Mouse (Mus musculus): ENCODE measurements around the gene Nfe2l3.
"Not testable (repeated sequence)": the region's sequence is repeated elsewhere in the genome, so short reads cannot be mapped to it uniquely, and the experiment has no call there.

The Nfe2l3 gene

DNA sequence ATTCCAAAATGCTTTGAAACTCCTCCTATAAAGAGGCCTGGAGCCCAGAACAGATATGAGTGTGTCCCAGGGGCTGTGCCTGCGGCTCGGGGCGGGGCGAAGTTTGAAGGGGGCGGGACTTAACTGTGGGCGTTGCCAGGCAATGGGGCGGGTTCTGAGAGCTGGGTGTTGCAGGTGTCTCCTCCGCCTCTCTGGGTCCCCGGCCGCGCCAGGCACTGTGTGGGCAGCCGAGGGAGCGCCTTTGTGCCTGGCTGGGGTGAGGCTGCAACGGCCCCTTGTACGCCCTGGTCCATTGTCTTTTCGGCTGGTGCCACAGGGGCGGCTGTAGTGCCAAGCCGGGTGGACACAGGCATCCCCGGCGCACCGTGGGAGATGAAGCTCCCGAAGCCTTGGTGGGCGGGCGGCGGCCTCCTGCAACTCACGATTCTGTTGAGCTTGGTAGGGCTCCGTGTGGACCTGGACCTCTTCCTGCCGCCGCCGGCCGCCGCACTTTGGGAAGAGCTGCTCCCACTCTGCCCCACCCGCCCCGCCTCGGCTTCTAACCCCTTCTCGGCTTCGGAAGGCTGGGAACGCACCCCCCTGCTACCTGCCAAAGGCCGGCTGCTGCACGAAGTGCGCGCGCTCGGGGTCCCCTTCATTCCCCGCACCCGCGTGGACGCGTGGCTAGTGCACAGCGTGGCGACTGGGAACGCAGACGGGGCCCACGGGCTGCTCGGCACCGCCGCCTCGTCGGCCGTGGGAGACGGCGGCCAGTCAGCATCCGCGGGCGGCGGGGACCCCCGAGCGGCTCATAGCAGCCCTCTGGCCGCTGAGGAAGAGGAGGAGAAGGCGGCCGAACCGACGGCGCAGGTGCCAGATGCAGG is at the start of gene Nfe2l3:
Nfe2l3 (plus strand) TSS at position 136 of the 863 bp plus-strand sequence.
- DNase-seq: peak; percentile 40 to 71

GRCm38 (mm10) chr6:51383769-51384755 is 48.4 kb upstream of the Nfe2l3 start:
- DNase-seq: peak; percentile 89 to 95

DNA sequence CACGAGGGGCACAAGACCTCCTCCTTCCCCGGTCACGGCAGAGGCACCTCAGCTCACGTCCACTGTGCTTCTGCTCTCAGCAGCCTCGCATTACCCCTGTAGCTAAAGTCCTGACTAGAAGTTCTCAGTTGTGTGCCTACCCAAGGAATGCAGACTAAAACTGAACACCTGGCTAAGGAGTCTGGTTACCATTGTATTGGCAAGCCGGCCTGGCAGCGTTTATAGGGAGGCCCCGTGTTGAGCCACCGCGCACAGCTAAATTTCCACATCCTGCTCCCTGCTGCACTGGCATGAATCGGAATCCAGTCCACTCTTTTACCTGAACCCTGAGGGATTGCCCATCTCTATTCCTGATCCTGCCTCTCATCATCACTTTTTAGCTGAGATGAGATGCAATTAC is 42.0 kb upstream of the Nfe2l3 start:
- DNase-seq: no peak

DNA sequence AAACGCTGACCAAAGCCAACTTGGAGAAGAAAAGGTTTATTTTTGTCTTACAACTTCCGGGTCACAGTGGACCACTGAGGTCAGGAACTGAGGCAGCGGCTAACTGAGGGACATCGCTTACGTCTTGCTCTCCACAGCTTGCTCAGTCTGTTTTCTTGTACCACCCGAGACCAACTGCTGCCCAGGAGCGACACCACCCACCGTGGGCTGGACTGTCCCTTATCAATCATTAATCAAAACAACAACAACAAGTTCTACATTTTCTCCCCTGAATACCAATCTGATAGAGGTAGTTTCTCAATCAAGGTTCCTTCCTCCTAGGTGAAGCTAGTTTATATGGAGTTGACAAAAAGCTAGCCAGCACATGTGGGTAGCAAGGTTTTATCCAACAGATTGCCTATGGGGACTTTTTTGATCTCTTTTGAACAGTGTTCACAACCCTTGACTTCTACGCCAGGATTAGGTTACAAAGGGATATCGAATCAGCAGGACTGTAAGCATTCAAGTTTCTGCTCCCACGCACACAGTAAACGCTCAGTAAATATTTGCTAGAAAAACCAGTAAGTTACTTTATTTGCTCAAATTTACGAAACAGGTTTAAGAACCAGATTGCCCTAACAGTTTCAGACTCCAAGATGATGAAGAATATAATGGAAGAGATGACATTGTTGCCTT is 40.5 kb upstream of the Nfe2l3 start:
- peak; percentile 16 to 19 for DNase-seq

- DNase-seq: no peak
Measured at GRCm38 (mm10) chr6:51393341-51394128, 38.9 kb upstream of the Nfe2l3 start.

- not testable (repeated sequence) for DNase-seq
Measured at GRCm38 (mm10) chr6:51394367-51394766, 38.1 kb upstream of the Nfe2l3 start.

DNA sequence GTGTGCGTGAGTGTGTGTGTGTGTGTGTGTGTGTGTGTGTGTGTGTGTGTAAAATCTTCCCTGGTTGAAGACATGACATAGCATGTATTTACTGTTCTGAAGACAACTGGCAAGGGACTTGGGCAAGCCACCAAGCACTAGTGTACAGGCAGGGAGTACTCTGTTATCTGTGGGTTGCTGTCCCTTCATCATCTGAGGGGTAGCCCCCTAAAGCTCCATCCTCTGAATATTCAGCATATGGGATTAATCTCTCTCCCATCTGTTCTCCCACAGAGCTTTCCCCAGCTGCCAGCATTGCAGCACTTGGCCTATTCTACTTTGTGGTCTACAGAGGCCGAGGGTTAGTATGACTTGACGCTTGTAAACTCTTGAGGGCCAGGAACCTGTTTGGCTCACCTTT is 37.5 kb upstream of the Nfe2l3 start:
- not testable (repeated sequence) for DNase-seq

- DNase-seq: no peak
Measured at GRCm38 (mm10) chr6:51395486-51395885, 37.0 kb upstream of the Nfe2l3 start.

- peak; percentile 38 to 46 for DNase-seq
Measured at GRCm38 (mm10) chr6:51399113-51399518, 33.4 kb upstream of the Nfe2l3 start.

- peak in 1 of 2 experiments; percentile 6 for DNase-seq
Measured at GRCm38 (mm10) chr6:51401294-51401693, 31.2 kb upstream of the Nfe2l3 start.

GRCm38 (mm10) chr6:51403598-51403997 is 28.9 kb upstream of the Nfe2l3 start:
- no peak for DNase-seq

GRCm38 (mm10) chr6:51404502-51404901 is 28.0 kb upstream of the Nfe2l3 start:
- DNase-seq: no peak

DNA sequence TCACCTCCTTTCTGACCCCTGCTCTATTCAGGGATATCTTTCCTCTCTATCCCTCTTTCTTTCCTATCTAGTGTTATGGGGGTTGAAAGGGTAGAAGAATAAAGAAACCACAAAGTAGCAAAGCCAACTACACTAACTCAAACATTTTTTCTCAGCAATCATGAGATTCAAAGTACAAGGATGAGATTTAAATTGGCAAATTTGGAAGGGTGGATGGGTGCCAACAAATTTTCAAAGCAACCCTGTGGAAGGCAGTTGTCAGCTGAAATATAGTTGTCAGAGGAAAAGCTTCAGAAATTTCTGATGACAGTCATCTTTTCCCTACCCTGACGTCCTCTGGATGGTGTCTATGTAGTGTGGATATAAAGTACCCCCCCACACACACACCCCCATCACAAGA is 16.0 kb upstream of the Nfe2l3 start:
- DNase-seq: no peak

DNA sequence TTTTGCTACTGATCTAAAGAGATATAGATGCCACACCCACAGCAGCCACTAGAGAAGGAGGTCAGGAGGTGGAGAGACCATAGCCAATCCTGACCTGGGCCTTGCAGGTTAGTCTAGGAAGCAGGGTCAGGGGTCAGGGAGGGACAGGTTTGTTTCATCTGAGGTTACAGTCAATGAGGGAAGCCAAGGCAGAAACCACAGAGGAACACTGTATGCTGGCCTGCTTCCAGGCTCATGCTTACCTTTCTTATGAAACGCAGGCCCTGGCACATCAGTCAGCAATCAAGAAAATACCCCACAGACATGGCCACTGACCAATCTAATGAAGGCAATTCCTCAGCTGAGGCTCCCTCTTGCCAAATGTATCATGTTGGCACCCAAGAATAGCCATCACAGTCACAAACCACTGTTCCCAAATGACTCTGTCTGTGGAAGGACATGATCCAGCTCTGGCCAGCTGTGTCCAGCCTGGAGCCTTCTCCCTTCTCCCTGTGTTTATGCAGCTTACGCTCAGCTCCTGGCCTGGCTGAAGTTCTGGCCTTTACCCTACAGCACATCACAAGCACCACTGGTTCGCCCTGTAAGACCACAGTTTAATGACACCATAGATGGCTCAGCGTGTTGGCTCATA is 15.0 kb upstream of the Nfe2l3 start:
- no peak for DNase-seq

GRCm38 (mm10) chr6:51423466-51424122 is 8.9 kb upstream of the Nfe2l3 start:
- no peak for DNase-seq

- no peak for DNase-seq
Measured at GRCm38 (mm10) chr6:51424537-51424936, 7.9 kb upstream of the Nfe2l3 start.

DNA sequence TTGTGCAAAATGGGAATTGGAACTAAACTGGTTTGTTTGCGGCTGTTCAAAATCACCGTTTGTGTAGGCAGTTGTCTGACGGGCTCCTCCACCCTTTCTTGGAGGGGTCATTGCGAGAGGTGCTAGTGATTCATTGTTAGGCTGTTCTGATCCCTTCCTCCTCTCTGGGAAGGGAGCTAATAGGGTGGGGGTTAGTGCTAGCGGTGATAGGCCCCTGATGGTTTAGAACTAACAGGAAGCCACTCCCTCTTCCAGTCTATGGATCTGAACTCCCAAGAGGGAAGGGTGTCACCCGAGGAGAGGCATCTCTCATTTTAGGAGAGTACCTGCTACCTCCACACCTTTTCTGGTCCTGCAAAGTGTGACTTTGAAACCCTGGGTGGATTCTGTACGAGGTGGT is 1.8 kb downstream of the Nfe2l3 start:
- DNase-seq: no peak

DNA sequence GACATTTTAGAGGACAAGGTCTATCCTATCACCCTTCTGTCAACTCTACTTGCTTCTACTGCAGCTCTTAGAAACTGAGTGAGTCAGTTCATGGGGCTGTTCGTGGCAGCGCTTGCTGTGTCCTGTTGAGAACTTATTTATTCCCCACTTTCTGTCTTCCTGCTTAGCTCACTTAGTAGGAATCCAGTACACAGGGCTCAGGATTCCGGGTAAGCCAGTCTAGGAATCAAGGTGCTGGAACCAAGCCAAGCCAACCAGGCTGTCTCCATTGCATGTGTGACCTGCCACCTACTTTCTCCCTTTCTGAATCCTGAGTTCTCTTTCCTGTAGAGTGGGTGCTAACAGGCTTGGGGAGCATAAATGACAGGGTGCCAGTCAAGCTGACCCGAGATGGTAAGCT is 5.2 kb downstream of the Nfe2l3 start:
- DNase-seq: peak; percentile 29 to 52

DNA sequence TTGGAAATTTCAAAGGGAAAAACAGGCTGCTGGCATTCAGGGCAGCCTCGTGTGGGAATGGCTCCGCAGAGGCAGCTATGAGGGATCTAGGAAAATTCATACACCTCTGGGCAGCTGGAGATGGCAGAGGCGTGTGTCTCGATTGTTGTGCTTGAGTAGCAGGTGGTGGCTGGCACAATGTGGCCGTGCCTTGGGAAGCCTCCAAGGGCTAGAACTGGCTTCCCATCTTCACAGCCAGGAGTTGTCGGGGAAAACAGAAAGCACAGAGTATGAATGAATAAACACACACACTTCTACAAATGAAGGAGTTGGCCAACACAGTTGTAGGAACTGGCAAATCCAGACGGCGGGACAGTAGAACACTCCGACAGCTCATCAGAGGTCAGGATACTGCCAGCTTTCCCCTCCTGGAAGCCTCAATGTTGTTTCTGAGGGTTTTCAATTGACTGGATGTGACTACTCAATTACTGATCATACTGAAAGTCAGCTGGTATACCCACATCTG is 6.4 kb downstream of the Nfe2l3 start:
- DNase-seq: no peak

DNA sequence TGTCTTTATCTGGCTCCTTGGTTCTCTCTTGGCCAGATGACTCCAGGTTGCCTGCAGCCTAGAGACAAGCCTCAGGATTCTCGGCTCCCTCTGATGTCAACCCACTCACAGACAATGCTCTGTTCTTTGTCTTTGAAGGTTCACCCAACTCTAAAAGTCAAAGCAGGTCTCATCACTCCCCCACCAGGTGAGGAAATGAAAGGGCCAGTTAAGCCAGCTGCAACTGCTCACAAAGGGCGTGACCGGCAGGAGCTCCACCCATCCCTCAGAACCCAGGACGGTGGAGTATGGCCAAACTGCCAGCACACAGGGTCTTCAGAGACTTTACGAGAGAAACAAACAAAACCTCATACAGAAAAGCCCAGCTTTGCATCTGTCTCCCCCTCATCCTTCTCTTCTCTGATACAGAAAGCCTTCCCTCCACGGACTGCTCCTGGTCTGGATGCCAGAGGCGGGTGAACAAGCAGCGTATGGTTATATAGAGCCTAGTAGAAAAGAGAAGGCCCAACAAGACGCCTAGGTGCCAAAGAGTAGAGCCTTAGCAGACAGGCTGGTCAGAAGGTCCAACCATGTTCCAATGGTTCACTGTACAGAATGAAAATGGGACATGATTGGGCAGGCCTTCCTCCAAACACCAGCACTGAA is 9.8 kb downstream of the Nfe2l3 start:
- no peak for DNase-seq
